Mouse (Mus musculus): ENCODE data around the gene Eps15.

DNA sequence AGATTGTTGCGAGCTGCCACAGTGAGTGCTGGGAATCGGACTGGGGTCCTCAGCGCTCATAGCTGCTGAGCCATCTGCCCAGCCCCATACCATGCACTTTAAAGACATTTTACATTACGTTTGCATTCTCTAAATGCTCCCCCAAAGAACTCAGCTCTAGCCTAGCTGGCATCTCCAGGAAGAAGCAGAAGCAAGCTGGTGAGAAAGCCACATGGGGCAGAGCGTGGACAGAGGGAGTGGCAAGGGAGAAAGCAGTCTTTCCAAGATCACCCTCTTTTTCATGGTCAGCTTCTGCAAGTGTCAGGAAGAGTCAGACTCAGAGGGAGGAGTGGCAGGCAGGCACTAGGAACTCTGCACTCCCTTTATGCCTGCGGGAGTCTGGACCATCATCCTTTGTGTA, 23.3 kb upstream of the Eps15 start:
- TF ChIP-seq CTCF (IDR thresholded peaks at IDR 0.05; ENCODE audit: borderline replicate concordance, insufficient read depth, low read length) (no peak), POLR2A (IDR thresholded peaks at IDR 0.05; ENCODE audit: low read depth, low read length) (no peak)
